Mouse (Mus musculus) ovary, postnatal 14 days (tissue): ENCODE results near the gene Chrna3.

Experiments used
- DNase-seq: peaks from one replicate; pipeline ENCODE4 v3.0.0; 2022; ENCODE audit warnings: low spot score

Chrna3 gene

GRCm38 (mm10) chr9:55026275-55026663 lies at the start of gene Chrna3:
Chrna3 (minus strand) TSS chr9:55026562.
- no peak for DNase-seq

GRCm38 (mm10) chr9:55067965-55068265 lies 41.6 kb upstream of the Chrna3 start:
- no peak for DNase-seq

- no peak for DNase-seq
Observed at GRCm38 (mm10) chr9:55067260-55067964, 41.0 kb upstream of the Chrna3 start.

- no peak for DNase-seq
Observed at GRCm38 (mm10) chr9:55065241-55065640, 38.9 kb upstream of the Chrna3 start.

- no peak for DNase-seq
Observed at GRCm38 (mm10) chr9:55058067-55058466, 31.7 kb upstream of the Chrna3 start.

GRCm38 (mm10) chr9:55055386-55055930 lies 29.1 kb upstream of the Chrna3 start:
- DNase-seq = no peak

GRCm38 (mm10) chr9:55048211-55048880 lies 22.0 kb upstream of the Chrna3 start, which contains the start of gene Chrnb4:
Chrnb4 (minus strand) TSS chr9:55048779.
- DNase-seq = no peak

GRCm38 (mm10) chr9:55046764-55047163 lies 20.4 kb upstream of the Chrna3 start:
- DNase-seq = no peak

GRCm38 (mm10) chr9:55045001-55045400 lies 18.6 kb upstream of the Chrna3 start:
- no peak for DNase-seq

- no peak for DNase-seq
Observed at GRCm38 (mm10) chr9:55043688-55044087, 17.3 kb upstream of the Chrna3 start.

- no peak for DNase-seq
Observed at GRCm38 (mm10) chr9:55041389-55041788, 15.0 kb upstream of the Chrna3 start.

- DNase-seq = no peak
Observed at GRCm38 (mm10) chr9:55039983-55040382, 13.6 kb upstream of the Chrna3 start.

- DNase-seq = no peak
Observed at GRCm38 (mm10) chr9:55038948-55039347, 12.6 kb upstream of the Chrna3 start.

- DNase-seq = no peak
Observed at GRCm38 (mm10) chr9:55031435-55032167, 5.2 kb upstream of the Chrna3 start.

- DNase-seq = no peak
Observed at GRCm38 (mm10) chr9:55025534-55026274, 658 bp downstream of the Chrna3 start.

GRCm38 (mm10) chr9:55023902-55024583 lies 2.3 kb downstream of the Chrna3 start:
- peak; percentile 80 for DNase-seq

GRCm38 (mm10) chr9:55023326-55023725 lies 3.0 kb downstream of the Chrna3 start:
- no peak for DNase-seq

GRCm38 (mm10) chr9:55016926-55017325 lies 9.4 kb downstream of the Chrna3 start:
- DNase-seq = no peak

- no peak for DNase-seq
Observed at GRCm38 (mm10) chr9:55010588-55011350, 15.6 kb downstream of the Chrna3 start.

- DNase-seq = no peak
Observed at GRCm38 (mm10) chr9:55009692-55010091, 16.7 kb downstream of the Chrna3 start.

GRCm38 (mm10) chr9:55003609-55004008 lies 22.8 kb downstream of the Chrna3 start:
- no peak for DNase-seq
